Mouse (Mus musculus) spleen, adult 2 months (tissue): Measurements from ENCODE around the gene Hmgb2.

Source experiments
- CTCF ChIP-seq: fragments of 200-500 bp; IDR thresholded peaks from 2 replicates; pipeline ENCODE4 v1.5.1; 2011; ENCODE audit warnings: mild to moderate bottlenecking, inconsistent platforms; ENCODE audit not compliant: insufficient read depth, insufficient read length, insufficient replicate concordance; ENCODE audit errors: extremely low read depth
- POLR2A ChIP-seq: fragments of 200-500 bp; IDR thresholded peaks from 2 replicates; pipeline ENCODE4 v1.6.1; 2011; ENCODE audit warnings: low read depth, low read length, inconsistent platforms

- TF ChIP-seq CTCF: no peak
- TF ChIP-seq POLR2A: no peak
Measured at GRCm38 (mm10) chr8:57560926-57561325, 49.2 kb downstream of the Hmgb2 start.
